Mouse (Mus musculus) spleen, postnatal 14 days (tissue): ENCODE measurements around the gene Gab3.
"Not testable (repeated sequence)": the region's sequence is repeated elsewhere in the genome, so short reads cannot be mapped to it uniquely, and the experiment has no call there.

ENCODE experiments used
- DNase-seq, 2 experiments: peaks; one replicate each; pipeline ENCODE4 v3.0.0; 2021 to 2022; ENCODE audit warnings: low spot score in 2 of 2

Gab3 gene

GRCm38 (mm10) chrX:75035162-75035561 lies 50.1 kb downstream of the Gab3 start:
- no peak for DNase-seq

- not testable (repeated sequence) for DNase-seq
These were observed 51.2 kb downstream of the Gab3 start for GRCm38 (mm10) chrX:75034054-75034453.

DNA sequence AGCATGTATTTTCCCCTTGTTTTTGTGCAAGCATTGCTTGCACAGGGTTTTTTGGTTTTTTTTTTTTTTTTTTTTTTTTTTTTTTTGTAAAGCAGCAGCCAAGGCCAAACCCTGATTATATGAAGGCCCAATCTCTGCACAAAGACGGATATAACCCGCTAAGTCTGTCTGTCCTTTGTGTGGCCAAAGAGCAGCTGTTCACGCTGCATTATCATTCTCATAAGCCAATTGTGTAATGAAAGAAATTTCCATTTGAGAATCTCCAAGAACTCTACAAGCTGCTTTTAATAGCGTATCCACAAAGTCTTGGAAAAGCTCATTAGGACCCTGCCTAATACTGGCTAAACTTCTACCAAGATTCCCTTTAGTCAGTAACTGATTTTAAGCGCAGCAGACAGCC lies 101.5 kb downstream of the Gab3 start:
- DNase-seq: no peak

GRCm38 (mm10) chrX:74962899-74963298 lies 122.4 kb downstream of the Gab3 start:
- DNase-seq: not testable (repeated sequence)

GRCm38 (mm10) chrX:74959161-74959560 lies 126.1 kb downstream of the Gab3 start:
- DNase-seq: not testable (repeated sequence)
